Mouse (Mus musculus): ENCODE data around the gene Lin7a. TPM values are rescaled to one million over a fixed set of nuclear protein-coding genes. Genes with fewer than 3 reads are reported as not detected.

Lin7a gene
- polyA plus RNA-seq, 1 experiment from 2014 or later = 8.1 TPM

DNA sequence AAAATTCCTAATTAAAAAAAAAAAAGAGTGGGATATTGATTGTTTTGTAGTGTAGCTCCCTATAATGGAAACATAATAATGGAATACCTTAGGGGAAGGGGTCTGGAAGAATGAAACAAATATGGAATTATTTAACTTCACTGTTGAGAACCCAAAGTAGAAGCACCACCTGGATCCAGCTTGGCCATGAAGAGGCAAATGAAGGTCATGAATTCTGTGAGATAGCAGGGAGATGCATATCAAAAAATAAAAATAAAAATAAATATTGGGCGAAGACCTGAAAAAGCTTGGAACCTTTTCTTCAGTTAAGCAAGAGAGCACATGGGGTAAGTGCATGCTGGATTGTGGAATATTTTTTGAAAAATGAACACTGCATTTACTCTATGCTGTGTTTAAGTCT lies 43.6 kb upstream of the Lin7a start:
- WGBS = 93% methylated on average over 1 of the region's 1 CpGs
- ATAC-seq (ENCODE audit: insufficient number of reproducible peaks, insufficient read depth, low FRiP score, low read depth) = no peak

DNA sequence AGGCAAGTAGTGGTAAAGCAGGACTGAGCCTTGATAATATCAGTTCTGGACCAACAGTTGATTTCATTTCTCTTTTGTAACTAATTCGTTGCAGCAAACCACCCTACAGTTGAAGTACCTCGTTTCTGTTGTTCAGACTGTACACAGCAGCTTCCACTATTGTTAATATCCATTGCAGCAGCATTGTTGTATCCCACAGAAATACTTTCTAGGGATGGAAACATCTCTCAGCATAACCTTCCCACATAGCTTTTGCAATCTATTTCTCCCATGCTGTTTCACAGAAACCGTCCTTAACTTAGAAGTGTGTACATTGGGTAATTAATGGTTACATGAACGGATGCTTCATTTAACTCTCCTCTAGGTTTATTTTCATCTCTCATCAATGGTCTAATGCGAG lies 42.7 kb upstream of the Lin7a start:
- Histone ChIP-seq H3K27ac (ENCODE audit: low read length) (no peak overlapping the region), H3K4me2 (replicated peaks; ENCODE audit: low read depth, low read length) (no peak overlapping the region), H3K27me3 (ENCODE audit: control insufficient read depth, insufficient read depth, low read length) (no peaks in the 10 kb centered on the region), H3K4me3 (ENCODE audit: low read depth, low read length) (no peak overlapping the region), H3K36me3 (ENCODE audit: control insufficient read depth, insufficient read depth, low read length) (no peaks in the 10 kb centered on the region), H3K4me1 (ENCODE audit: control insufficient read depth, insufficient read depth, low read length) (no peaks in the 10 kb centered on the region), H3K9me3 (ENCODE audit: control insufficient read depth, low read depth, low read length) (no peaks in the 10 kb centered on the region), H3K9ac (replicated peaks; ENCODE audit: low read depth, low read length) (no peak overlapping the region)
- 71% methylated on average over 5 of the region's 5 CpGs for WGBS
- no peak for ATAC-seq (ENCODE audit: insufficient number of reproducible peaks, insufficient read depth, low FRiP score, low read depth)

More for the DNA sequence above, 43.6 kb upstream of the Lin7a start:
- Histone ChIP-seq H3K4me3 (ENCODE audit: low read depth, low read length) (no peak overlapping the region), H3K27ac (ENCODE audit: low read length) (no peak overlapping the region), H3K9ac (replicated peaks; ENCODE audit: low read depth, low read length) (no peak overlapping the region), H3K36me3 (ENCODE audit: control insufficient read depth, insufficient read depth, low read length) (no peaks in the 10 kb centered on the region), H3K4me2 (replicated peaks; ENCODE audit: low read depth, low read length) (no peak overlapping the region), H3K9me3 (ENCODE audit: control insufficient read depth, low read depth, low read length) (no peaks in the 10 kb centered on the region), H3K27me3 (ENCODE audit: control insufficient read depth, insufficient read depth, low read length) (no peaks in the 10 kb centered on the region), H3K4me1 (ENCODE audit: control insufficient read depth, insufficient read depth, low read length) (no peaks in the 10 kb centered on the region)

DNA sequence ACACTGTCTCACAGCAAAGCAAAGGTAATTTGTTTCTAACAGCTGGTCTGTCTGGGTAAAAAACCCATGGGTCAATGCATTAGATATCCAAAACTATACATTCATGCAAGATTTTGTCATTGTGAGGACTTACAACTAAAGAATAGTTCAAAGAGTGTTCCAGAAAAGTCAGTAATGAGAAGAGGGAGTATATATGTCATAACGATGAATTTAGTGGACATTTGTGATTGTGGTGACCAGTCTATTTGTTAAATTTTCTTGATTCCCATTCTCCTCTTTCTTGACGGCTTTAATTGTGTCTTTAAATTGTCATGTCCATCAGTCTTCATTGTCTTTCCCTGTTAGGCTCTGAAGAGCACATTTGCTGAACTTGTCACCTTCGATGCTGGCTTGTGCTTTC lies 42.1 kb upstream of the Lin7a start:
- Histone ChIP-seq H3K4me3 (ENCODE audit: low read depth, low read length) (no peak overlapping the region), H3K36me3 (ENCODE audit: control insufficient read depth, insufficient read depth, low read length) (no peaks in the 10 kb centered on the region), H3K4me1 (ENCODE audit: control insufficient read depth, insufficient read depth, low read length) (no peaks in the 10 kb centered on the region), H3K27ac (ENCODE audit: low read length) (no peak overlapping the region), H3K9me3 (ENCODE audit: control insufficient read depth, low read depth, low read length) (no peaks in the 10 kb centered on the region), H3K9ac (replicated peaks; ENCODE audit: low read depth, low read length) (no peak overlapping the region), H3K4me2 (replicated peaks; ENCODE audit: low read depth, low read length) (no peak overlapping the region), H3K27me3 (ENCODE audit: control insufficient read depth, insufficient read depth, low read length) (no peaks in the 10 kb centered on the region)
- WGBS = 74% methylated on average over 3 of the region's 3 CpGs
- ATAC-seq (ENCODE audit: insufficient number of reproducible peaks, insufficient read depth, low FRiP score, low read depth) = no peak

DNA sequence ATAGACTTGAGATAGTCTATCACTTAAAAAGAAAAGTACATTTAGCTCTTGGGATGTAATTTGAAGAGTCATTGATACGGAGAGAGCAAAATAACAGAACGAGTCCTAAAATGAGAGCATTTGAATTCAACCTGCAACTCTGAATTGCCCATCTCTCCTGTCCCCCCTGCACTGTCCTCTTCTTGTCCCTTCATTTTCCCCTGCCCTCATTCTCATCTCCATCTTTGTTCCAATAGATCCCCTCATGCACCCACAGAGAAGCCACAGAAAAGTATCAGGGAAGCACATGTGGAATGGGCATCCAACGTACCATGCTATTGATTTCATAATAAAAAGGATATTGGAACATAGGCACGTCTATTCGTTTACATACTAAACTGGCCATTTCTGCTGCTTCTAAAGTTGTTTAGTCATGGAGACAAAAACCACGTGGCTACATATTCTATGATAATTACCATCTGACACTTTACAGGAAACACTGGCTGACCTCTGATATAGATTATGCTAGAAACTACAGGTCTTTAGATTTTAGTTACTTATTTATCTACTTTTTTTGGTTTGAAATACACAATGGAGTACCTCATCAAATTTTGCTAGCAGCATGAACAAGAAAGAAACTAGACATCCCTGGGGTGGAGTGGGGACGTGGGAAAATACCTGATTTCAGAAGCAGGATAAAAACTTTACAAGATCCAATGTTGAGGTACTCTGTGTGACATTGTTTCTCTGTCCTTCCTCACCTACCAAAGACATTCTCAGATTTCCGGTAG lies 41.2 kb upstream of the Lin7a start:
- whole genome bisulfite sequencing = 72% methylated on average over 8 of the region's 8 CpGs
- no peaks in the 10 kb centered on the region for H3K4me1 ChIP-seq (ENCODE audit: control insufficient read depth, insufficient read depth, low read length)
- H3K9ac ChIP-seq (replicated peaks; ENCODE audit: low read depth, low read length) = no peak overlapping the region
- H3K36me3 ChIP-seq (ENCODE audit: control insufficient read depth, insufficient read depth, low read length) = no peaks in the 10 kb centered on the region
- H3K27me3 ChIP-seq (ENCODE audit: control insufficient read depth, insufficient read depth, low read length) = no peaks in the 10 kb centered on the region
- no peak for ATAC-seq (ENCODE audit: insufficient number of reproducible peaks, insufficient read depth, low FRiP score, low read depth)
- H3K9me3 ChIP-seq (ENCODE audit: control insufficient read depth, low read depth, low read length) = no peaks in the 10 kb centered on the region
- H3K4me2 ChIP-seq (replicated peaks; ENCODE audit: low read depth, low read length) = no peak overlapping the region
- H3K27ac ChIP-seq (ENCODE audit: low read length) = no peak overlapping the region
- no peak overlapping the region for H3K4me3 ChIP-seq (ENCODE audit: low read depth, low read length)

DNA sequence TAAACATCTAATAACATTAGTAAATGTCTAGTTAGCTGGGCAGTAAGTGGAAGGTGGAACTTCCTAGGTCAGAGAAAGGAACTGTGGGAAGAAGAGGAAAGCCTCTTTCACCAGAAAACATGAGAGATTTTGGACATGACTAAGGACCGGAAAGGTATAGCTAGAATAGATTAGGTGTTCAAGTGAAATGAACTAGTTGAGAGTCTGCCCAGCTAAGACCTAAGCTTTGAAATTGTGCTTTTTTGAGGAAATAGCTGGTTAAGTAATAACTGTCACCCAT lies 40.7 kb upstream of the Lin7a start:
- H3K36me3 ChIP-seq (ENCODE audit: control insufficient read depth, insufficient read depth, low read length) = no peaks in the 10 kb centered on the region
- no peak overlapping the region for H3K9ac ChIP-seq (replicated peaks; ENCODE audit: low read depth, low read length)
- H3K27ac ChIP-seq (ENCODE audit: low read length) = no peak overlapping the region
- H3K4me2 ChIP-seq (replicated peaks; ENCODE audit: low read depth, low read length) = no peak overlapping the region
- H3K4me3 ChIP-seq (ENCODE audit: low read depth, low read length) = no peak overlapping the region
- no peaks in the 10 kb centered on the region for H3K9me3 ChIP-seq (ENCODE audit: control insufficient read depth, low read depth, low read length)
- H3K4me1 ChIP-seq (ENCODE audit: control insufficient read depth, insufficient read depth, low read length) = no peaks in the 10 kb centered on the region
- no peaks in the 10 kb centered on the region for H3K27me3 ChIP-seq (ENCODE audit: control insufficient read depth, insufficient read depth, low read length)
- WGBS = 100% methylated on average over 1 of the region's 1 CpGs
- ATAC-seq (ENCODE audit: insufficient number of reproducible peaks, insufficient read depth, low FRiP score, low read depth) = no peak

DNA sequence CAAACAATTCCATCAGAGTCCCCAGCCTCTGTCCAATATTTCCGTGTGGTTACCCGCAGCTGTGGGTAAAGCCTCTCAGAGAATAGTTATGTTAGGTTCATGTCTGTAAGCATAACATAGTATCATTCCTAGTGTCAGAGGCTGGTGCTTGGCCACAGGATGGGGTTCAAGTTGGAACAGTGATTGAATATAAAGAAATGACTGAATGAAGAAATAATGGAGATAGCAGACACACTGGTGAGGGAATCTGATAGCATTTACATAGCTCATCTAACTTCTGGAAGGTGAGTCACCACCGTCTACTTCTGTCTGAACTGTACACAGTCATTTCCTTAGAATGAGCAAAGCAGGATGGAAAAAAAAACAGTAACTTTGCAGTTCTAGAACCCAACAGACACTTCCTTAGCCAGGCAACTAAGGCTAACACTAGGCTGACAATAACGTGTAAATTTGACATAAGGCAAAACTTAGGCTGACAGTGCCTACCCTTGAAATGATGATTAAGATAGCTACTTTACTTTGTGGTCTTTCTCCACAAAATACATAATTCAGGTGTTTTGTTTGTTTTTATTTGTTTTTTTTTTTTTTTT lies 40.0 kb upstream of the Lin7a start:
- H3K9ac ChIP-seq (replicated peaks; ENCODE audit: low read depth, low read length) = no peak overlapping the region
- H3K27me3 ChIP-seq (ENCODE audit: control insufficient read depth, insufficient read depth, low read length) = no peaks in the 10 kb centered on the region
- H3K36me3 ChIP-seq (ENCODE audit: control insufficient read depth, insufficient read depth, low read length) = no peaks in the 10 kb centered on the region
- 88% methylated on average over 4 of the region's 4 CpGs for WGBS
- no peak overlapping the region for H3K4me2 ChIP-seq (replicated peaks; ENCODE audit: low read depth, low read length)
- no peak overlapping the region for H3K4me3 ChIP-seq (ENCODE audit: low read depth, low read length)
- no peaks in the 10 kb centered on the region for H3K4me1 ChIP-seq (ENCODE audit: control insufficient read depth, insufficient read depth, low read length)
- no peak for ATAC-seq (ENCODE audit: insufficient number of reproducible peaks, insufficient read depth, low FRiP score, low read depth)
- no peak overlapping the region for H3K27ac ChIP-seq (ENCODE audit: low read length)
- H3K9me3 ChIP-seq (ENCODE audit: control insufficient read depth, low read depth, low read length) = no peaks in the 10 kb centered on the region

DNA sequence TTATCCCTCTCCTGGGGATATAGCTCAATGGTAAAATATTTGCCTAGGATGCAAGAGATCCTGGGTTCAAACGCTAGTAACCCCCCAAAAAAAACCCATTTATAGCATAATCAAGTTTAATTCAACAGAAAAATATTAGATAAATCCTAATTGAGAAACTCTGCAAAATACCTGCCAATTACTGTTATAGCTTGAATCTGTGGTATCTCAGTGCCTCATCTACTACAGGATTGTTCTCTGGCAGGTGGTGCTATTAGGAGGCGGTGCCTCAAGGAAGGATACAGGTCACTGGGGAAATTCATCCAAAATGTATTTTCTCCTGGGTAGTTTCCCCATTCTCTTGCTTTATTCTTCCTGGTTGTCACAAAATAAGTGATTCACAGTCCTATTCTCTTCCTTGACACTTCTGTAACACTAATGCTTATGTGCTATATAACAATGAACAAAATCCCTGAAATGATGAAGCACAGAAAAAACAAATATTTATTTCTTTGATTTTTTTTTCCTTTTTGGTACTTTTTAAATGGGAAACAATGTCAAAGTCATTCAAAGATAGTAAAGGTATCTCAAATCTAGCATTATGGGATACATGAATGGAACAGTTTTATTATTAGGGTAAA lies 38.9 kb upstream of the Lin7a start:
- Histone ChIP-seq H3K36me3 (ENCODE audit: control insufficient read depth, insufficient read depth, low read length) (no peaks in the 10 kb centered on the region), H3K27ac (ENCODE audit: low read length) (no peak overlapping the region), H3K4me2 (replicated peaks; ENCODE audit: low read depth, low read length) (no peak overlapping the region), H3K9ac (replicated peaks; ENCODE audit: low read depth, low read length) (no peak overlapping the region), H3K9me3 (ENCODE audit: control insufficient read depth, low read depth, low read length) (no peaks in the 10 kb centered on the region), H3K27me3 (ENCODE audit: control insufficient read depth, insufficient read depth, low read length) (no peaks in the 10 kb centered on the region), H3K4me3 (ENCODE audit: low read depth, low read length) (no peak overlapping the region), H3K4me1 (ENCODE audit: control insufficient read depth, insufficient read depth, low read length) (no peaks in the 10 kb centered on the region)
- ATAC-seq (ENCODE audit: insufficient number of reproducible peaks, insufficient read depth, low FRiP score, low read depth) = no peak
- 91% methylated on average over 2 of the region's 2 CpGs for WGBS

DNA sequence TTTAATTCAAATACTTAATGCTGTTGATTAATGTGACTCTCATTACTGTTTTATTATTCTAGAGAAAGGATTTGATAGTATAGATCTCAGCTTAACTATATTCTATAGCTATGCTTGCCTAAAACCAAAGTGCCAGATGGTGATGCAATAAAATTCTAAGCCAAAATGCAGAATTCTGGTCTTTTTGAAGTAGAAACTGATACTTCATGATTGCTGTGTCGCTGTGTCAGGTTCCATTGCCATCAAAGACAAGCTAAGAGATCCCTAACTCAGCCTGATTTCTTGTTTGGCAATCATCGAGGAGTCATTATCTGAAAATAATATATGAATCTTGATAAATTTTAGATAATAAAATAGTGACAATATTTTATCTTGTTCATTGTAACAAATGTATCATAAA lies 38.3 kb upstream of the Lin7a start:
- Histone ChIP-seq H3K4me3 (ENCODE audit: low read depth, low read length) (no peak overlapping the region), H3K27me3 (ENCODE audit: control insufficient read depth, insufficient read depth, low read length) (no peaks in the 10 kb centered on the region), H3K9ac (replicated peaks; ENCODE audit: low read depth, low read length) (no peak overlapping the region), H3K36me3 (ENCODE audit: control insufficient read depth, insufficient read depth, low read length) (no peaks in the 10 kb centered on the region), H3K9me3 (ENCODE audit: control insufficient read depth, low read depth, low read length) (no peaks in the 10 kb centered on the region), H3K4me2 (replicated peaks; ENCODE audit: low read depth, low read length) (no peak overlapping the region), H3K4me1 (ENCODE audit: control insufficient read depth, insufficient read depth, low read length) (no peaks in the 10 kb centered on the region), H3K27ac (ENCODE audit: low read length) (no peak overlapping the region)
- WGBS = 84% methylated on average over 2 of the region's 2 CpGs
- no peak for ATAC-seq (ENCODE audit: insufficient number of reproducible peaks, insufficient read depth, low FRiP score, low read depth)
